In genomic region chr3:36862721-36863275, GRCm38 (mm10) we compare ENCODE assay signal across 8 mouse cellular contexts. TPM values are rescaled to one million over a fixed set of nuclear protein-coding genes. Genes with fewer than 3 reads are reported as not detected.
DNase-seq lines count a peak whose midpoint lies in the region; ATAC-seq lines count a peak whose summit lies in the region.

4932438A13Rik (plus strand) TSS chr3:36863104.

- 0 out of 2 replicates have a peak, but pooled peaks cover 2% of the 10 kb centered on the region for H3K4me1 ChIP-seq in brown adipose tissue, adult 24 weeks (ENCODE audit: control insufficient read depth, insufficient read depth, insufficient read length, low read length)
- H3K4me1 ChIP-seq in heart, embryonic 13.5 days = peaks cover 15% of the 10 kb centered on the region
- H3K4me1 ChIP-seq in liver, embryonic 12.5 days = peaks cover 18% of the 10 kb centered on the region
- no peaks in the 10 kb centered on the region for H3K4me1 ChIP-seq in stomach, embryonic 15.5 days

- 2% methylated on average over 32 of the region's 38 CpGs for WGBS in heart, embryonic 13.5 days
- WGBS in liver, embryonic 12.5 days (ENCODE audit: insufficient replicate concordance) = 1% methylated on average over 37 of the region's 38 CpGs
- under 1% methylated on average over 37 of the region's 38 CpGs for WGBS in stomach, embryonic 15.5 days

- H3K27me3 ChIP-seq in heart, embryonic 13.5 days (replicated peaks) = no peaks in the 10 kb centered on the region
- H3K27me3 ChIP-seq in liver, embryonic 12.5 days (replicated peaks) = no peaks in the 10 kb centered on the region
- no peaks in the 10 kb centered on the region for H3K27me3 ChIP-seq in stomach, embryonic 15.5 days (replicated peaks)

- ATAC-seq in heart, embryonic 13.5 days (ENCODE audit: extremely low read depth, insufficient number of reproducible peaks, low FRiP score, low TSS enrichment) = peak; percentile 94
- peak; percentile 98 for ATAC-seq in liver, embryonic 12.5 days
- ATAC-seq in stomach, embryonic 15.5 days (ENCODE audit: insufficient read depth, low FRiP score, low read depth) = peak; percentile 98

- peak within 1 kb of the TSS; percentile 96 for H3K4me3 ChIP-seq in brown adipose tissue, adult 24 weeks (ENCODE audit: insufficient read depth, low read depth, low read length)
- H3K4me3 ChIP-seq in heart, embryonic 13.5 days = peak within 1 kb of the TSS; percentile 88
- H3K4me3 ChIP-seq in liver, embryonic 12.5 days = peak within 1 kb of the TSS; percentile 89
- peak within 1 kb of the TSS; percentile 87 for H3K4me3 ChIP-seq in stomach, embryonic 15.5 days (replicated peaks)

- no peaks in the 10 kb centered on the region for H3K9me3 ChIP-seq in heart, embryonic 13.5 days
- H3K9me3 ChIP-seq in liver, embryonic 12.5 days (replicated peaks) = no peaks in the 10 kb centered on the region
- H3K9me3 ChIP-seq in stomach, embryonic 15.5 days = no peaks in the 10 kb centered on the region

- peak; percentile 98 for DNase-seq in CD4-positive, CD25-positive, alpha-beta regulatory T cell, adult 2 months (ENCODE audit: low read depth, low spot score)
- peak; percentile 30 for DNase-seq in fat pad, adult 2 months (ENCODE audit: extremely low read depth, low read depth, low spot score)
- DNase-seq in kidney, postnatal 10 days = peak; percentile 99
- DNase-seq in natural killer cell, adult 2 months (ENCODE audit: low spot score in 2 of 2) = peak; percentile 98

- H3K36me3 ChIP-seq in heart, embryonic 13.5 days = peaks cover 29% of the 10 kb centered on the region
- H3K36me3 ChIP-seq in liver, embryonic 12.5 days = peaks cover 29% of the 10 kb centered on the region
- peaks cover 8% of the 10 kb centered on the region; the same call in 1 of the 2 replicates for H3K36me3 ChIP-seq in stomach, embryonic 15.5 days

- H3K4me2 ChIP-seq in heart, embryonic 13.5 days = peak within 1 kb of the TSS; percentile 82
- H3K4me2 ChIP-seq in liver, embryonic 12.5 days = peak within 1 kb of the TSS; percentile 80
- H3K4me2 ChIP-seq in stomach, embryonic 15.5 days = peak within 1 kb of the TSS; percentile 63

- peak within 1 kb of the TSS; percentile 90 for H3K27ac ChIP-seq in brown adipose tissue, adult 24 weeks (replicated peaks; ENCODE audit: low read depth, low read length)
- peak within 1 kb of the TSS; percentile 83 for H3K27ac ChIP-seq in heart, embryonic 13.5 days (replicated peaks)
- peak within 1 kb of the TSS; percentile 84 for H3K27ac ChIP-seq in liver, embryonic 12.5 days
- H3K27ac ChIP-seq in stomach, embryonic 15.5 days = peak within 1 kb of the TSS; percentile 77

- peak within 1 kb of the TSS; percentile 95 for H3K9ac ChIP-seq in heart, embryonic 13.5 days
- H3K9ac ChIP-seq in liver, embryonic 12.5 days = peak within 1 kb of the TSS; percentile 91
- H3K9ac ChIP-seq in stomach, embryonic 15.5 days = peak within 1 kb of the TSS; percentile 68

RNA-seq across cellular contexts. Expression of gene 4932438A13Rik, which starts in this region (rescaled TPM):
- 10.8 and 12.0 TPM in 2 replicates for polyA plus RNA-seq in brown adipose tissue, adult 24 weeks (2012; ENCODE audit: insufficient read depth, insufficient read length, missing spikeins)
- 26.1 and 28.0 TPM in 2 replicates for polyA plus RNA-seq in heart, embryonic 13.5 days (2015; fragmentation: Nextera tagmentation; extraction: Ambion mirVana)
- 22.5 and 22.8 TPM in 2 replicates for polyA plus RNA-seq in liver, embryonic 12.5 days (2016; fragmentation: Nextera tagmentation; extraction: Ambion mirVana)
- polyA plus RNA-seq in stomach, embryonic 15.5 days (2015; fragmentation: Nextera tagmentation; extraction: Ambion mirVana) = 39.0 and 43.7 TPM in 2 replicates

Comparison
In these comparisons a context has a peak if more than half of its experiments do, and no peak if none do; other contexts are left out.
1. Peak in every context shown above with its lines: DNase-seq, ATAC-seq, H3K4me3 ChIP-seq and H3K27ac ChIP-seq.
2. DNase-seq: peak in every context shown above with its lines; median percentile 99 in kidney, postnatal 10 days; 98 in CD4-positive, CD25-positive, alpha-beta regulatory T cell, adult 2 months; 98 in natural killer cell, adult 2 months; 30 in fat pad, adult 2 months.